Mouse (Mus musculus) induced T-regulatory cell, adult 2 months (primary cell): ENCODE measurements around the gene Tmem104.

Experiments used
- DNase-seq: peaks from one replicate; pipeline ENCODE4 v3.0.0-alpha.2; 2012; ENCODE audit warnings: low read depth

The Tmem104 gene

GRCm38 (mm10) chr11:115187224-115187639 is at the start of gene Tmem104:
Gene Tmem104 (plus strand): TSS chr11:115187487.
- peak; percentile 99 for DNase-seq

- peak; percentile 42 for DNase-seq
These were observed 48.6 kb upstream of the Tmem104 start for GRCm38 (mm10) chr11:115138597-115139262.

- DNase-seq, result no peak
These were observed 45.3 kb upstream of the Tmem104 start for GRCm38 (mm10) chr11:115141970-115142369.

GRCm38 (mm10) chr11:115147813-115148212 is 39.5 kb upstream of the Tmem104 start:
- DNase-seq, result no peak

GRCm38 (mm10) chr11:115150741-115151254 is 36.5 kb upstream of the Tmem104 start:
- peak; percentile 42 for DNase-seq

GRCm38 (mm10) chr11:115151755-115152429 is 35.4 kb upstream of the Tmem104 start:
- peak; percentile 49 for DNase-seq

GRCm38 (mm10) chr11:115153088-115153487 is 34.2 kb upstream of the Tmem104 start:
- no peak for DNase-seq

- peak; percentile 97 for DNase-seq
These were observed 33.5 kb upstream of the Tmem104 start for GRCm38 (mm10) chr11:115153699-115154292.

- DNase-seq, result peak; percentile 78
These were observed 32.1 kb upstream of the Tmem104 start for GRCm38 (mm10) chr11:115155053-115155634.

- peak; percentile 87 for DNase-seq
These were observed 29.2 kb upstream of the Tmem104 start for GRCm38 (mm10) chr11:115157933-115158719.

GRCm38 (mm10) chr11:115160016-115160797 is 27.1 kb upstream of the Tmem104 start:
- DNase-seq, result peak; percentile 83

- peak; percentile 91 for DNase-seq
These were observed 26.3 kb upstream of the Tmem104 start for GRCm38 (mm10) chr11:115160883-115161577.

GRCm38 (mm10) chr11:115161578-115162204 is 25.6 kb upstream of the Tmem104 start:
- DNase-seq, result peak; percentile 78

- no peak for DNase-seq
These were observed 25.1 kb upstream of the Tmem104 start for GRCm38 (mm10) chr11:115162205-115162601.

- peak; percentile 100 for DNase-seq
These were observed 24.3 kb upstream of the Tmem104 start, which contains the start of gene Slc9a3r1 for GRCm38 (mm10) chr11:115162832-115163480. Gene Slc9a3r1 (plus strand): TSS chr11:115163341.

- peak; percentile 79 for DNase-seq
These were observed 23.6 kb upstream of the Tmem104 start for GRCm38 (mm10) chr11:115163568-115164150.

GRCm38 (mm10) chr11:115164341-115164975 is 22.8 kb upstream of the Tmem104 start:
- peak; percentile 74 for DNase-seq

- peak; percentile 57 for DNase-seq
These were observed 22.3 kb upstream of the Tmem104 start for GRCm38 (mm10) chr11:115164976-115165374.
